In genomic region chr12:10654466-10655184, GRCm38 (mm10) we compare ENCODE assay signal across 12 mouse cellular contexts.
A peak's percentile ranks its signal among the peaks of the same experiment; 100 is the strongest.
DNase-seq lines count a peak whose midpoint lies in the region; ATAC-seq and TF ChIP-seq lines count a peak whose summit lies in the region.
"Had no signal": no experiment of that assay in that cellular context is flagged by ENCODE, and none has a peak within 500 bp of the region (broad histone marks: within the 10 kb centered on the region; RNA-seq: fewer than 3 reads in every experiment).

No protein-coding gene starts in this region.

- H3K4me1 ChIP-seq in forebrain, embryonic 13.5 days: no peaks in the 10 kb centered on the region
- H3K4me1 ChIP-seq in forebrain, embryonic 11.5 days (replicated peaks; ENCODE audit: control insufficient read depth, insufficient read depth, low read length): no peaks in the 10 kb centered on the region
- no peaks in the 10 kb centered on the region for H3K4me1 ChIP-seq in heart, embryonic 11.5 days (ENCODE audit: control insufficient read depth, insufficient read depth, low read length)
- H3K4me1 ChIP-seq in lung, adult 2 months (ENCODE audit: control insufficient read depth, insufficient read depth, low read length): no peaks in the 10 kb centered on the region
- H3K4me1 ChIP-seq: limb, embryonic 10.5 days had no signal

- no peaks in the 10 kb centered on the region for H3K9me3 ChIP-seq in forebrain, embryonic 13.5 days (replicated peaks)
- no peaks in the 10 kb centered on the region for H3K9me3 ChIP-seq in forebrain, embryonic 11.5 days (ENCODE audit: control insufficient read depth, low read length)
- no peaks in the 10 kb centered on the region for H3K9me3 ChIP-seq in heart, embryonic 11.5 days (replicated peaks; ENCODE audit: control insufficient read depth, low read length)
- H3K9me3 ChIP-seq: limb, embryonic 10.5 days had no signal

- TF ChIP-seq POLR2A in lung, adult 2 months (IDR thresholded peaks at IDR 0.05; ENCODE audit: borderline replicate concordance, extremely low read depth, low read depth, low read length): no peak

- no peak overlapping the region for H3K9ac ChIP-seq in forebrain, embryonic 13.5 days
- H3K9ac ChIP-seq in forebrain, embryonic 11.5 days (ENCODE audit: low read length): no peak overlapping the region
- H3K9ac ChIP-seq in heart, embryonic 11.5 days (ENCODE audit: low read depth, low read length): no peak overlapping the region

- no peaks in the 10 kb centered on the region for H3K27me3 ChIP-seq in forebrain, embryonic 13.5 days
- H3K27me3 ChIP-seq in forebrain, embryonic 11.5 days (ENCODE audit: control insufficient read depth, insufficient read depth, low read length): no peaks in the 10 kb centered on the region
- H3K27me3 ChIP-seq in heart, embryonic 11.5 days (ENCODE audit: control insufficient read depth, insufficient read depth, low read length): no peaks in the 10 kb centered on the region

- DNase-seq in forebrain, embryonic 11.5 days (ENCODE audit: low spot score): no peak
- DNase-seq in right cerebral cortex, adult 2 months (ENCODE audit: low spot score in 2 of 2): peak; percentile 16 to 20
- no peak for DNase-seq in right cerebral cortex, postnatal 14 days
- peak; percentile 11 for DNase-seq in layer of hippocampus, adult 9-10 months (ENCODE audit: low spot score)
- DNase-seq in yolk sac, embryonic 10.5 days (ENCODE audit: low spot score): no peak
- no peak for DNase-seq in lung, adult 2 months
- DNase-seq: adrenal gland, adult 2 months; gastrocnemius, postnatal 36 days had no signal

- no peak for TF ChIP-seq CTCF in lung, adult 2 months (IDR thresholded peaks at IDR 0.05; ENCODE audit: insufficient read depth, low read length)

- no peak overlapping the region for H3K4me2 ChIP-seq in forebrain, embryonic 13.5 days
- no peak overlapping the region for H3K4me2 ChIP-seq in forebrain, embryonic 11.5 days (ENCODE audit: low read depth, low read length, severe bottlenecking)
- no peak overlapping the region for H3K4me2 ChIP-seq in heart, embryonic 11.5 days

- peak; percentile 70 for ATAC-seq in forebrain, embryonic 13.5 days
- ATAC-seq in forebrain, embryonic 11.5 days (replicated peaks; ENCODE audit: low FRiP score): no peak
- ATAC-seq in heart, embryonic 11.5 days (replicated peaks; ENCODE audit: insufficient number of reproducible peaks, low FRiP score, low TSS enrichment): no peak
- ATAC-seq: midbrain, embryonic 16.5 days had no signal

- no peaks in the 10 kb centered on the region for H3K36me3 ChIP-seq in forebrain, embryonic 13.5 days (ENCODE audit: poor library complexity, severe bottlenecking)
- no peaks in the 10 kb centered on the region for H3K36me3 ChIP-seq in forebrain, embryonic 11.5 days (ENCODE audit: control insufficient read depth, insufficient read depth, low read length)
- H3K36me3 ChIP-seq in heart, embryonic 11.5 days (ENCODE audit: control insufficient read depth, insufficient read depth, low read length): no peaks in the 10 kb centered on the region
- H3K36me3 ChIP-seq: limb, embryonic 10.5 days had no signal

- H3K27ac ChIP-seq in forebrain, embryonic 13.5 days: peak overlapping the region; percentile 40; the same call in 1 of the 2 replicates
- H3K27ac ChIP-seq in forebrain, embryonic 11.5 days (ENCODE audit: low read depth, low read length): no peak overlapping the region
- no peak overlapping the region for H3K27ac ChIP-seq in heart, embryonic 11.5 days (ENCODE audit: low read depth, low read length)
- H3K27ac ChIP-seq: limb, embryonic 10.5 days had no signal

- H3K4me3 ChIP-seq in forebrain, embryonic 13.5 days: no peak overlapping the region
- H3K4me3 ChIP-seq in forebrain, embryonic 11.5 days (ENCODE audit: low read depth, low read length): no peak overlapping the region
- H3K4me3 ChIP-seq in heart, embryonic 11.5 days (ENCODE audit: low read depth, low read length): no peak overlapping the region
- no peak overlapping the region for H3K4me3 ChIP-seq in lung, adult 2 months (replicated peaks; ENCODE audit: extremely low read depth, low read depth, low read length)
- H3K4me3 ChIP-seq: limb, embryonic 10.5 days had no signal

- WGBS in forebrain, embryonic 13.5 days: 78% methylated on average over 6 of the region's 6 CpGs
- WGBS in forebrain, embryonic 11.5 days: 92% methylated on average over 6 of the region's 6 CpGs
- WGBS in heart, embryonic 11.5 days (ENCODE audit: insufficient replicate concordance): 76% methylated on average over 6 of the region's 6 CpGs
- 62% methylated on average over 6 of the region's 6 CpGs for WGBS in lung, adult 2 months

Comparison
In these comparisons a context has a peak if more than half of its experiments do, and no peak if none do; other contexts are left out.
1. DNase-seq: peak in right cerebral cortex, adult 2 months (2 of 2) and layer of hippocampus, adult 9-10 months (single experiment); none in forebrain, embryonic 11.5 days (single experiment), right cerebral cortex, postnatal 14 days (single experiment), yolk sac, embryonic 10.5 days (single experiment) and lung, adult 2 months (single experiment).